Mouse (Mus musculus): Measurements from ENCODE around the gene Idh1. TPM values are rescaled to one million over a fixed set of nuclear protein-coding genes. Genes with fewer than 3 reads are reported as not detected.

Gene Idh1
- polyA plus RNA-seq, 1 experiment from 2014 or later = 262 TPM

DNA sequence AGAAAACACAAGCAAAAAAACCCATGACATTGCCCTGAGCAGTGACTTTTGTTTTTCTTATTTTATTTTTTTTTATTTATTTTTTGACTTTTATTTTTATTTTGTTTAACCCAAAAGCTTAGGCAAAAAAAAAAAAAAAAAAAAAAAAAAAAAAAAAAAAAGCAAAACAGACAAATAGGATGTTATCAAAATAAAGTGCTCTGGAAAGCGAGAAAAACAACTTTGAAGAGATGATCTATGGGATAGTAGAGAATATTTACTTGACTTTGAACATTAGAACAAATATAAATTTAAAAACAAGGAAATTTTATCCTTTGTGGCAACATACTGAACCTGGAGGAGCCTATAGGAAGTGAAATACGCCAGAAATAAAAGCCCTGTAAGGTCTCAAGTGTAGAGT lies 2.3 kb downstream of the Idh1 start:
- 84% methylated on average over 2 of the region's 2 CpGs for WGBS
- Histone ChIP-seq H3K4me2 (ENCODE audit: low read depth, low read length) (no peak overlapping the region), H3K36me3 (replicated peaks; ENCODE audit: control insufficient read depth, insufficient read depth, low read depth, low read length) (no peaks in the 10 kb centered on the region)

DNA sequence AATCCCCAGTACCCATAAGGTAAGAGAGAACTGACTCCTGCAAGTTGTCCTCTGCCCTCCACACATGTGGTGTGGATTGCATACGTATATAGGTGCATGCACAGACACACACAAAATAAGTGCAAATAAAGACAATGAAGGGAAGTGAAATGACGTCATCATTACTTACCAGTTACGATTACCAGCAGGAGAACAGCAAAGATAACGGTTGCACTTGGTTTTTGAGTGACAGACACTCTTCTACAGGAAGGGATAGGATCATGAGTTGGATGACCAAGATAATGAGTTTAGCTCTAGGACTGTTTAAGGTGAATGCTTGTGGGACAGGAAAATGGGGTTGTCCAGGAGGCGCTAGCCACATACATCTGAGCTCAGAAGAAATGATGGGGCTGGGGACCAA lies 4.8 kb downstream of the Idh1 start:
- H3K9ac ChIP-seq (replicated peaks; ENCODE audit: low read length) = no peak overlapping the region
- no peak overlapping the region for H3K4me2 ChIP-seq (ENCODE audit: low read depth, low read length)
- no peaks in the 10 kb centered on the region for H3K9me3 ChIP-seq (replicated peaks; ENCODE audit: control insufficient read depth, low read length)
- H3K27ac ChIP-seq (replicated peaks; ENCODE audit: low read depth, low read length) = no peak overlapping the region
- DNase-seq (ENCODE audit: low spot score) = no peak
- ATAC-seq (replicated peaks; ENCODE audit: insufficient number of reproducible peaks, low FRiP score, low TSS enrichment, low read depth) = no peak
- WGBS = 82% methylated on average over 5 of the region's 5 CpGs
- H3K4me1 ChIP-seq (ENCODE audit: control insufficient read depth, insufficient read depth, low read length) = no peaks in the 10 kb centered on the region
- no peaks in the 10 kb centered on the region for H3K27me3 ChIP-seq (ENCODE audit: control insufficient read depth, insufficient read depth, low read length)
- no peak overlapping the region for H3K4me3 ChIP-seq (ENCODE audit: low read depth, low read length)
- H3K36me3 ChIP-seq (replicated peaks; ENCODE audit: control insufficient read depth, insufficient read depth, low read depth, low read length) = no peaks in the 10 kb centered on the region

More for the DNA sequence above, 2.3 kb downstream of the Idh1 start:
- Histone ChIP-seq H3K9ac (replicated peaks; ENCODE audit: low read length) (no peak overlapping the region), H3K4me3 (ENCODE audit: low read depth, low read length) (no peak overlapping the region), H3K9me3 (replicated peaks; ENCODE audit: control insufficient read depth, low read length) (no peaks in the 10 kb centered on the region), H3K27ac (replicated peaks; ENCODE audit: low read depth, low read length) (no peak overlapping the region), H3K4me1 (ENCODE audit: control insufficient read depth, insufficient read depth, low read length) (no peaks in the 10 kb centered on the region), H3K27me3 (ENCODE audit: control insufficient read depth, insufficient read depth, low read length) (no peaks in the 10 kb centered on the region)
- DNase-seq (ENCODE audit: low spot score) = no peak
- no peak for ATAC-seq (replicated peaks; ENCODE audit: insufficient number of reproducible peaks, low FRiP score, low TSS enrichment, low read depth)

DNA sequence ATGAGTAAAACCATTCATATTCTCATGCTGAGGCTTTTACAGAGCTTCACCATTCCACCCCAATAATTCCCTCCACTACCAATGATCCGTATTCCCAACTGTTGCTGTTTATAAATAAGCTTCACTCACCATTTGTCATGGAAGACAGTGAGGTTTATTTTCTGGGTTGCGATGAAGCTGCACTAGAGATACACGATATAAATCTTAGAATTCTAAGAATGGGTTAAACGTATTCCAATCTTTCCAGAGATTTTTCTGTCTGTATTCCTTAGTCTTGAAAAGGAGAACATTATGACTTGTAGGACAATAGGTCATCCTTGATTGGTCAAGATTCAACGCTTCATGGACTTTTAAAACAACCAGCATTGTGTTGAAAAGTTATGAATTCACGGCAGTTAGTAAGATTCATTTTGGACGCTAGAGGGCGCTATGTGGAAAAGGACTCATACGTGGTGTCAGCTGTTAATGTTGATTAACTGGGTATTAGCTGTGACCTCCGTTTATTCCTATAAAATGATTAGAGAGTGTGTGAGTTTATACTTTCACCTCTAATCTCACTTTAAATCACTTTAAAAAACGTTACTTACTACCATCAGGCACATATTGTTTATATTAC lies 6.6 kb downstream of the Idh1 start:
- 4% methylated on average over 11 of the region's 11 CpGs for WGBS
- Histone ChIP-seq H3K9ac (replicated peaks; ENCODE audit: low read length) (peak overlapping the region; percentile 59), H3K27ac (replicated peaks; ENCODE audit: low read depth, low read length) (peak overlapping the region; percentile 53; the same call in 1 of the 2 replicates), H3K9me3 (replicated peaks; ENCODE audit: control insufficient read depth, low read length) (no peaks in the 10 kb centered on the region), H3K4me1 (ENCODE audit: control insufficient read depth, insufficient read depth, low read length) (no peaks in the 10 kb centered on the region), H3K4me2 (ENCODE audit: low read depth, low read length) (peak overlapping the region; percentile 51), H3K4me3 (ENCODE audit: low read depth, low read length) (peak overlapping the region; percentile 66), H3K36me3 (replicated peaks; ENCODE audit: control insufficient read depth, insufficient read depth, low read depth, low read length) (no peaks in the 10 kb centered on the region), H3K27me3 (ENCODE audit: control insufficient read depth, insufficient read depth, low read length) (no peaks in the 10 kb centered on the region)
- DNase-seq (ENCODE audit: low spot score) (peak; percentile 90), ATAC-seq (replicated peaks; ENCODE audit: insufficient number of reproducible peaks, low FRiP score, low TSS enrichment, low read depth) (no peak)

DNA sequence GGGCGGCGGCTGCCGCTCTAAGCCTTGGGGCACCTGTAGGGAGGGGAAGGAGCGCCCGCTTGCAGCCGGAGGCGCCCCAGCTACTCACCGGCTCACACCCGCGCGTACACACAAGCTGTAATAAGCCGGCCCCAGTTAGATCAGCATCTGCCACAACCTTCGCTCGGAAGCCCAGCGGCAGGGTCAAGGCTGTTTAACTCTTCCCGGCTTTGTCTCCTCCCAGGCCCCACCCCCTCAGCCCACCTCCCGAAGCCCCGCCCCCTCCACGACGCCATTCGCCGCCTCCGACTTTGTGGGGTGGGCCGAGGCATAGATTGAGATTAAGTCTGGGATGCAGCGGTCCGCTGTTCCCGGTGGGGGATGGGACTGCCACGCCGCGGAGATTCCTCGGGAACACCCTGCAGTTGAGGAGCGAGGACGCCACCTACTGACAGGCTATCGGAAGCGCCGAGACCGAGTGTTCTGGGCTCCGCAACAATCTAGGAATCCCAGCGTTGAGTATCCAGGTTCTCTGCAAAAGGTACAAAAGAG lies 7.3 kb downstream of the Idh1 start:
- peak overlapping the region; percentile 92 for H3K27ac ChIP-seq (replicated peaks; ENCODE audit: low read depth, low read length)
- no peaks in the 10 kb centered on the region for H3K27me3 ChIP-seq (ENCODE audit: control insufficient read depth, insufficient read depth, low read length)
- H3K36me3 ChIP-seq (replicated peaks; ENCODE audit: control insufficient read depth, insufficient read depth, low read depth, low read length) = no peaks in the 10 kb centered on the region
- under 1% methylated on average over 39 of the region's 39 CpGs for WGBS
- H3K9ac ChIP-seq (replicated peaks; ENCODE audit: low read length) = peak overlapping the region; percentile 75
- H3K4me1 ChIP-seq (ENCODE audit: control insufficient read depth, insufficient read depth, low read length) = no peaks in the 10 kb centered on the region
- H3K4me2 ChIP-seq (ENCODE audit: low read depth, low read length) = peak overlapping the region; percentile 52
- DNase-seq (ENCODE audit: low spot score) = peak; percentile 97
- H3K9me3 ChIP-seq (replicated peaks; ENCODE audit: control insufficient read depth, low read length) = no peaks in the 10 kb centered on the region
- H3K4me3 ChIP-seq (ENCODE audit: low read depth, low read length) = peak overlapping the region; percentile 66
- ATAC-seq (replicated peaks; ENCODE audit: insufficient number of reproducible peaks, low FRiP score, low TSS enrichment, low read depth) = peak; percentile 90

DNA sequence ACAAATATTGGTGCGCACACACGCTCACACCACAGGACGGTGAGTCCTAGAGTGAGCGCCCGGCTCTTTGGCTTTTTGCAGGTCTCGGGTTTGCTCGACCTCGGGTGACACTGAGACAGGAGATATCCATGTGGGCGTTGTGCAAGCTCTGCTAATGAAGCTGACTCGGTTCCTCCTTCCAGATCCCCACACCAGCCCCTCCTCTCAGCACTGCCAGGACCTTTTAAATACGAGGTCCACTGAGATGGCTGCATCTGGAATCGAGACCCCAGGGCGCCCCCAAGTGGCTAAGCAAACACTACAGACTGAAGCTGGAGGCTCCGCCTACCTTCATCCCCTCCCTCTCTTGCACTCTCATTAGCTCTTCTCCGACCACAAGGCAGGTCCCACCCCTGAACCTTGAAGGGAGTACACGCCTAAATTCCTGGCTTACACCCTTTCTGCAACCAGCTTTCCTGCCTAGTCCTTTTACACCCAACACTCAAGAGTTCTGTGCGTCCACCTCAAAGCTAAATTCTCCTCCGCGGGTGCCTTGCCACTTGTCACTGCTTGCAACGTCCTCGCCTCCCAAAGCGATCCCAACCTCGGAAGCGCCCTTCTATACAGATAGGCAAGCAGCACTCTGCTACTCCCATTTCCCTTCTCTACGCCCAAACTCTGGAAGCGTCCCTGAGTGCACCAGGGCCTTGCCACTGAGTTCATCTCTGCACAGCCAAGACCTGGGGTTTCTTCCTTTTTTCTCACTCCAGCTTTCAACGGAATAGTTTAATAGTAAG lies 8.0 kb downstream of the Idh1 start:
- no peaks in the 10 kb centered on the region for H3K36me3 ChIP-seq (replicated peaks; ENCODE audit: control insufficient read depth, insufficient read depth, low read depth, low read length)
- H3K4me2 ChIP-seq (ENCODE audit: low read depth, low read length) = peak overlapping the region; percentile 52
- H3K9ac ChIP-seq (replicated peaks; ENCODE audit: low read length) = peak overlapping the region; percentile 75
- H3K27me3 ChIP-seq (ENCODE audit: control insufficient read depth, insufficient read depth, low read length) = no peaks in the 10 kb centered on the region
- DNase-seq (ENCODE audit: low spot score) (peak; percentile 91), ATAC-seq (replicated peaks; ENCODE audit: insufficient number of reproducible peaks, low FRiP score, low TSS enrichment, low read depth) (peak; percentile 85)
- no peaks in the 10 kb centered on the region for H3K4me1 ChIP-seq (ENCODE audit: control insufficient read depth, insufficient read depth, low read length)
- H3K9me3 ChIP-seq (replicated peaks; ENCODE audit: control insufficient read depth, low read length) = no peaks in the 10 kb centered on the region
- 5% methylated on average over 27 of the region's 27 CpGs for WGBS
- peak overlapping the region; percentile 66 for H3K4me3 ChIP-seq (ENCODE audit: low read depth, low read length)
- H3K27ac ChIP-seq (replicated peaks; ENCODE audit: low read depth, low read length) = peak overlapping the region; percentile 92

DNA sequence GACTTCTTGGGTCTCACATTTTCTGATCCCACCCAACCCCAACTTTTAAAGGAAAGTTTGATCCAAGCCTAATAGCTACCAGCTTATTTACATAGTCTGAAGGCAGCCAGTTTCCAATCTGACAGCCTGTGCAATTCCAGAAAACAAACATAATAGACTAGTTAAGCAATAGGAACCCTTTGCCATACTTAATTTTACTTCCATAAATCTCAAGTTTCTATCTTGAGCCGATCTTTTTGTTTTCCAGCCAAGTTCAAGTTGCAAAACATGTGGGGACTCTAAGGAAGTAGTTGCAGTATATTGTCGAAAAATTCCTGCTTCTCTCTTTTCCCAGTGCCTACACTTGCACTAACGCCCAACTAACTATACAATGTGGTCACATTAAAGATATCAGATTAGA lies 8.8 kb downstream of the Idh1 start:
- H3K9me3 ChIP-seq (replicated peaks; ENCODE audit: control insufficient read depth, low read length) = no peaks in the 10 kb centered on the region
- 57% methylated on average over 3 of the region's 3 CpGs for WGBS
- peak overlapping the region; percentile 52; the same call in 1 of the 2 replicates for H3K4me2 ChIP-seq (ENCODE audit: low read depth, low read length)
- H3K27me3 ChIP-seq (ENCODE audit: control insufficient read depth, insufficient read depth, low read length) = no peaks in the 10 kb centered on the region
- no peak overlapping the region for H3K9ac ChIP-seq (replicated peaks; ENCODE audit: low read length)
- no peak for ATAC-seq (replicated peaks; ENCODE audit: insufficient number of reproducible peaks, low FRiP score, low TSS enrichment, low read depth)
- no peak overlapping the region for H3K27ac ChIP-seq (replicated peaks; ENCODE audit: low read depth, low read length)
- H3K4me1 ChIP-seq (ENCODE audit: control insufficient read depth, insufficient read depth, low read length) = no peaks in the 10 kb centered on the region
- H3K36me3 ChIP-seq (replicated peaks; ENCODE audit: control insufficient read depth, insufficient read depth, low read depth, low read length) = no peaks in the 10 kb centered on the region
- no peak for DNase-seq (ENCODE audit: low spot score)
- no peak overlapping the region for H3K4me3 ChIP-seq (ENCODE audit: low read depth, low read length)

DNA sequence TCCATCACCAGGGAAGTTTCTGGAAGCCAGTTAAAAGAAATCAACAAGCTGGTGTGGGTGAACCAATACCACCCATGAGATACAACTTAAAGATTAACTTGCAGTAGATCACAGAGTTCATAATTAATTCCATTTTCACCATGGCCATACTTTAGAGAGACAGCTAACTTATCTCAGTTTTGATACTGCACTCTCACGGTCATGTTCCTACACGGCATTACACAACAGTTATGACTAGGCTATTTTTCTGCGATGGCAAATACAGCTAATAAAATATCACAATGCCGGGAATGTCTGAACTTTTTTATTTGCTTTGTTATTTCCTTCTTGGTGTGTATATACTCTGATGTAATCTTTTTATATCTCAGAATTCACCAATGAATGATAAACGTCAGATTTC lies 9.4 kb downstream of the Idh1 start:
- no peak overlapping the region for H3K4me2 ChIP-seq (ENCODE audit: low read depth, low read length)
- H3K4me3 ChIP-seq (ENCODE audit: low read depth, low read length) = no peak overlapping the region
- H3K4me1 ChIP-seq (ENCODE audit: control insufficient read depth, insufficient read depth, low read length) = no peaks in the 10 kb centered on the region
- DNase-seq (ENCODE audit: low spot score) (no peak), ATAC-seq (replicated peaks; ENCODE audit: insufficient number of reproducible peaks, low FRiP score, low TSS enrichment, low read depth) (no peak)
- H3K9me3 ChIP-seq (replicated peaks; ENCODE audit: control insufficient read depth, low read length) = no peaks in the 10 kb centered on the region
- WGBS = 85% methylated on average over 5 of the region's 5 CpGs
- H3K27ac ChIP-seq (replicated peaks; ENCODE audit: low read depth, low read length) = no peak overlapping the region
- no peaks in the 10 kb centered on the region for H3K27me3 ChIP-seq (ENCODE audit: control insufficient read depth, insufficient read depth, low read length)
- H3K36me3 ChIP-seq (replicated peaks; ENCODE audit: control insufficient read depth, insufficient read depth, low read depth, low read length) = no peaks in the 10 kb centered on the region
- H3K9ac ChIP-seq (replicated peaks; ENCODE audit: low read length) = no peak overlapping the region

DNA sequence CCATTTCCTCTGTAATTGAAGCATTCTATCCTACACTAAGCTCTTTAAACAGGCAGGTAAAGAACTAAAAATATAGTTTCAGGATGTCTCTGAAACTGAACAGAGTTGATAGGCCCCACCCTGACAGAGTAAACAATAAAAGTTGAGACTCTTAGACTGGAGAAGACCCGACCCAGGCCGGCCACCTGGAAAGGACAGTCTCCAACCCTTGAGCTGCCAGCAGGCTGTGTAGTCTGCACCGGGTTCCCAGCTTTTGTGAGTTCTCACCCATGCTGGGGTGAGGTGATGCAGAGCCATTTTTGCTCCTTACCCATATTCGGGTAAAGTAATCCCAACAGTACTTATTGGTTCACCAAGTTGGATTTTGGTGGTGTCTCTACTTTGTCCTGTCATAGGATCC lies 10.1 kb downstream of the Idh1 start:
- no peak overlapping the region for H3K27ac ChIP-seq (replicated peaks; ENCODE audit: low read depth, low read length)
- H3K4me3 ChIP-seq (ENCODE audit: low read depth, low read length) = no peak overlapping the region
- H3K9ac ChIP-seq (replicated peaks; ENCODE audit: low read length) = no peak overlapping the region
- H3K36me3 ChIP-seq (replicated peaks; ENCODE audit: control insufficient read depth, insufficient read depth, low read depth, low read length) = no peaks in the 10 kb centered on the region
- H3K27me3 ChIP-seq (ENCODE audit: control insufficient read depth, insufficient read depth, low read length) = no peaks in the 10 kb centered on the region
- H3K4me1 ChIP-seq (ENCODE audit: control insufficient read depth, insufficient read depth, low read length) = no peaks in the 10 kb centered on the region
- 81% methylated on average over 4 of the region's 4 CpGs for WGBS
- no peak overlapping the region for H3K4me2 ChIP-seq (ENCODE audit: low read depth, low read length)
- DNase-seq (ENCODE audit: low spot score) = no peak
- no peak for ATAC-seq (replicated peaks; ENCODE audit: insufficient number of reproducible peaks, low FRiP score, low TSS enrichment, low read depth)
- no peaks in the 10 kb centered on the region for H3K9me3 ChIP-seq (replicated peaks; ENCODE audit: control insufficient read depth, low read length)
